Mouse (Mus musculus) MEL (cell line): Measurements from ENCODE around the gene Syt3. TPM values are rescaled to one million over a fixed set of nuclear protein-coding genes. Genes with fewer than 3 reads are reported as not detected.

Source experiments
- DNase-seq: peaks from one replicate; pipeline ENCODE4 v3.0.0; 2011; ENCODE audit warnings: low read depth, low spot score
- H3K27ac ChIP-seq: 2 replicates; pipeline ENCODE4 v1.5.1; 2012; ENCODE audit warnings: low read depth, mild to moderate bottlenecking, control low read depth, low read length, moderate library complexity; ENCODE audit not compliant: control insufficient read depth
- H3K27me3 ChIP-seq, 2 experiments: fragments of 150-350 bp in 1 of 2; sonication (generic) in 1 of 2; 2 replicates each; pipeline ENCODE4 v1.6.1; 2012; ENCODE audit warnings: low read length in 2 of 2, mild to moderate bottlenecking in 2 of 2, improper control_type of control experiment in 1 of 2, moderate library complexity in 1 of 2; ENCODE audit not compliant: insufficient read depth in 2 of 2, control insufficient read depth in 1 of 2
- H3K36me3 ChIP-seq, 2 experiments: 2 replicates each; pipeline ENCODE4 v1.6.1; 2012 to 2014; ENCODE audit warnings: low read length in 2 of 2, improper control_type of control experiment in 1 of 2, inconsistent platforms in 1 of 2, mild to moderate bottlenecking in 1 of 2; ENCODE audit not compliant: insufficient read depth in 2 of 2, control insufficient read depth in 1 of 2
- H3K4me1 ChIP-seq, 2 experiments: fragments of 150-350 bp in 1 of 2; sonication (generic) in 1 of 2; 2 replicates each; pipeline ENCODE4 v1.6.1; 2012; ENCODE audit warnings: low read length in 2 of 2, improper control_type of control experiment in 1 of 2, mild to moderate bottlenecking in 1 of 2; ENCODE audit not compliant: insufficient read depth in 2 of 2, control insufficient read depth in 1 of 2
- H3K4me3 ChIP-seq, 2 experiments: fragments of 150-350 bp in 1 of 2; sonication (generic) in 1 of 2; 2 replicates each; pipeline ENCODE4 v1.5.1; 2012; ENCODE audit warnings: low read depth in 2 of 2, low read length in 2 of 2, mild to moderate bottlenecking in 2 of 2, moderate library complexity in 2 of 2, control low read depth in 1 of 2, improper control_type of control experiment in 1 of 2; ENCODE audit not compliant: control insufficient read depth in 1 of 2, insufficient read depth in 1 of 2
- H3K79me2 ChIP-seq: 2 replicates; pipeline ENCODE4 v1.6.1; 2012; ENCODE audit warnings: mild to moderate bottlenecking, low read length, moderate library complexity; ENCODE audit not compliant: control insufficient read depth, poor library complexity, insufficient read depth
- H3K9ac ChIP-seq: 2 replicates; pipeline ENCODE4 v1.6.1; 2012; ENCODE audit warnings: low read depth, mild to moderate bottlenecking, control low read depth, low read length, moderate library complexity; ENCODE audit not compliant: control insufficient read depth, poor library complexity, severe bottlenecking
- H3K9me3 ChIP-seq: fragments of 150-350 bp; sonication (generic); replicated peaks from 2 replicates; pipeline ENCODE4 v1.6.1; 2012; ENCODE audit warnings: mild to moderate bottlenecking, low read length, improper control_type of control experiment, moderate library complexity; ENCODE audit not compliant: insufficient read depth
- BHLHE40 ChIP-seq: IDR thresholded peaks from 2 replicates; pipeline ENCODE4 v1.6.1; 2012; ENCODE audit warnings: low read depth, mild to moderate bottlenecking, inconsistent platforms, low read length, improper control_type of control experiment, borderline replicate concordance
- E2F4 ChIP-seq: IDR thresholded peaks from 2 replicates; pipeline ENCODE4 v1.6.1; 2011; ENCODE audit warnings: low read depth, low read length, improper control_type of control experiment, borderline replicate concordance
- ELF1 ChIP-seq: IDR thresholded peaks from 2 replicates; pipeline ENCODE4 v1.6.1; 2014; ENCODE audit warnings: low read depth, mild to moderate bottlenecking, inconsistent platforms, low read length, improper control_type of control experiment, moderate library complexity
- EP300 ChIP-seq, 2 experiments: IDR thresholded peaks; 2 replicates each; pipeline ENCODE4 v1.6.1; 2011; ENCODE audit warnings: improper control_type of control experiment in 2 of 2, low read length in 2 of 2, low read depth in 1 of 2, mild to moderate bottlenecking in 1 of 2
- ETS1 ChIP-seq: IDR thresholded peaks from 2 replicates; pipeline ENCODE4 v1.6.1; 2012; ENCODE audit warnings: low read depth, mild to moderate bottlenecking, inconsistent platforms, low read length, improper control_type of control experiment, moderate library complexity
- GATA1 ChIP-seq: IDR thresholded peaks from 2 replicates; pipeline ENCODE4 v1.6.1; 2011; ENCODE audit warnings: low read depth, low read length, improper control_type of control experiment
- JUND ChIP-seq: IDR thresholded peaks from 2 replicates; pipeline ENCODE4 v1.6.1; 2011; ENCODE audit warnings: low read depth, mild to moderate bottlenecking, improper control_type of control experiment, low read length
- MAFK ChIP-seq: IDR thresholded peaks from 2 replicates; pipeline ENCODE4 v1.6.1; 2011; ENCODE audit warnings: low read depth, mild to moderate bottlenecking, low read length, improper control_type of control experiment, borderline replicate concordance
- MAX ChIP-seq: IDR thresholded peaks from 2 replicates; pipeline ENCODE4 v1.6.1; 2011; ENCODE audit warnings: low read length, improper control_type of control experiment
- MAZ ChIP-seq: IDR thresholded peaks from 2 replicates; pipeline ENCODE4 v1.6.1; 2012; ENCODE audit warnings: low read depth, mild to moderate bottlenecking, inconsistent platforms, low read length, improper control_type of control experiment
- MEF2A ChIP-seq: IDR thresholded peaks from 2 replicates; pipeline ENCODE4 v1.6.1; 2014; ENCODE audit warnings: low read depth, mild to moderate bottlenecking, inconsistent platforms, low read length, improper control_type of control experiment; ENCODE audit not compliant: poor library complexity, insufficient replicate concordance, severe bottlenecking; ENCODE audit errors: extremely low read depth
- MYB ChIP-seq: IDR thresholded peaks from 2 replicates; pipeline ENCODE4 v1.6.1; 2011; ENCODE audit warnings: mild to moderate bottlenecking, low read depth, low read length, improper control_type of control experiment
- MYC ChIP-seq: IDR thresholded peaks from 2 replicates; pipeline ENCODE4 v1.6.1; 2011; ENCODE audit warnings: low read depth, mild to moderate bottlenecking, low read length, improper control_type of control experiment, moderate library complexity
- NRF1 ChIP-seq: IDR thresholded peaks from 2 replicates; pipeline ENCODE4 v1.6.1; 2014; ENCODE audit warnings: low read depth, mild to moderate bottlenecking, inconsistent platforms, low read length, improper control_type of control experiment, moderate library complexity; ENCODE audit not compliant: poor library complexity, insufficient read depth, severe bottlenecking
- POLR2AphosphoS2 ChIP-seq: IDR thresholded peaks from 2 replicates; pipeline ENCODE4 v1.6.1; 2011; ENCODE audit warnings: low read length, improper control_type of control experiment
- POLR2AphosphoS5 ChIP-seq: IDR thresholded peaks from 2 replicates; pipeline ENCODE4 v1.6.1; 2012; ENCODE audit warnings: low read depth, borderline replicate concordance, mild to moderate bottlenecking, inconsistent platforms, low read length, moderate library complexity, mixed read lengths
- RAD21 ChIP-seq: IDR thresholded peaks from 2 replicates; pipeline ENCODE4 v1.6.1; 2011; ENCODE audit warnings: mild to moderate bottlenecking, low read depth, low read length, improper control_type of control experiment
- RCOR1 ChIP-seq: IDR thresholded peaks from 2 replicates; pipeline ENCODE4 v1.6.1; 2012; ENCODE audit warnings: low read depth, mild to moderate bottlenecking, inconsistent platforms, low read length, improper control_type of control experiment
- SMC3 ChIP-seq: IDR thresholded peaks from 2 replicates; pipeline ENCODE4 v1.6.1; 2011; ENCODE audit warnings: low read depth, low read length, improper control_type of control experiment
- TCF12 ChIP-seq: IDR thresholded peaks from 2 replicates; pipeline ENCODE4 v1.6.1; 2014; ENCODE audit warnings: low read depth, mild to moderate bottlenecking, inconsistent platforms, low read length, improper control_type of control experiment, moderate library complexity
- UBTF ChIP-seq: IDR thresholded peaks from 2 replicates; pipeline ENCODE4 v1.6.1; 2012; ENCODE audit warnings: low read depth, mild to moderate bottlenecking, inconsistent platforms, low read length, improper control_type of control experiment, moderate library complexity, borderline replicate concordance; ENCODE audit not compliant: insufficient read depth
- USF1 ChIP-seq: IDR thresholded peaks from 2 replicates; pipeline ENCODE4 v1.6.1; 2014; ENCODE audit warnings: low read depth, mild to moderate bottlenecking, inconsistent platforms, low read length, improper control_type of control experiment, moderate library complexity
- ZC3H11A ChIP-seq: IDR thresholded peaks from 2 replicates; pipeline ENCODE4 v1.6.1; 2012; ENCODE audit warnings: low read depth, mild to moderate bottlenecking, inconsistent platforms, low read length, improper control_type of control experiment
- polyA plus RNA-seq, 2 experiments: library from polyadenylated mRNA; stranded (reverse) in 1 of 2; unstranded in 1 of 2; fragments of >175 nt in 1 of 2; fragments of >200 nt in 1 of 2; gene quantifications; 2 replicates each; pipeline versions ENCODE4 v1.2.1 to v1.2.4; 2012; ENCODE audit warnings: low replicate concordance in 2 of 2, low read depth in 1 of 2; ENCODE audit not compliant: insufficient read length in 2 of 2, insufficient read depth in 1 of 2, missing spikeins in 1 of 2
- total RNA-seq: library from RNA; depleted of rRNA; stranded (reverse); fragments of 300-350 nt; gene quantifications from 2 replicates; pipeline ENCODE4 v1.2.3, GENCODE M21; 2012

The Syt3 gene
- total and polyA plus RNA-seq, 3 experiments: 0.08 to 0.56 TPM; not detected in 1

GRCm38 (mm10) chr7:44336046-44337021 is 47.6 kb upstream of the Syt3 start:
- H3K27ac ChIP-seq: no peak overlapping the region
- H3K4me1 ChIP-seq: peaks cover 2% of the 10 kb centered on the region in 2 experiments; a peak in 2 of 4 replicates
- no peaks in the 10 kb centered on the region for H3K27me3 ChIP-seq
- no peaks in the 10 kb centered on the region for H3K79me2 ChIP-seq
- H3K9me3 ChIP-seq: no peaks in the 10 kb centered on the region
- TF ChIP-seq JUND (no peak), SMC3 (no peak), MEF2A (no peak), UBTF (no peak), TCF12 (no peak), RCOR1 (no peak), EP300 (IDR thresholded peaks at IDR 0.05; ENCODE audit: low read depth in 1 of 2, low read length in 2 of 2) (no peak), MAZ (no peak), NRF1 (no peak), POLR2AphosphoS2 (no peak), MAX (no peak)
- TF ChIP-seq, all 39 proteins: peak for 0
- Histone ChIP-seq H3K4me3 (no peak overlapping the region), H3K36me3 (peaks cover 0 to 2% of the 10 kb centered on the region in 2 experiments; a peak in 1 of 4 replicates), H3K9ac (no peak overlapping the region)
- DNase-seq: no peak

- H3K9ac ChIP-seq: no peak overlapping the region
- DNase-seq: no peak
Observed at GRCm38 (mm10) chr7:44337121-44337849, 46.6 kb upstream of the Syt3 start.

More at GRCm38 (mm10) chr7:44337121-44337849, 46.6 kb upstream of the Syt3 start:
- H3K27me3 ChIP-seq: no peaks in the 10 kb centered on the region
- peaks cover 2 to 9% of the 10 kb centered on the region in 2 experiments; a peak in 2 of 4 replicates for H3K4me1 ChIP-seq
- TF ChIP-seq JUND (no peak), BHLHE40 (no peak), MYB (no peak), MAFK (no peak), ZC3H11A (no peak), EP300 (IDR thresholded peaks at IDR 0.05; ENCODE audit: low read depth in 1 of 2, low read length in 2 of 2) (no peak), TCF12 (no peak), RAD21 (no peak), MYC (no peak), E2F4 (no peak), MAZ (no peak), ELF1 (no peak), UBTF (no peak), SMC3 (no peak), MEF2A (no peak), USF1 (no peak), ETS1 (no peak), GATA1 (no peak), POLR2AphosphoS5 (no peak)
- TF ChIP-seq, all 39 proteins: peak for 0
- H3K36me3 ChIP-seq: peaks cover 0 to 5% of the 10 kb centered on the region in 2 experiments; a peak in 2 of 4 replicates
- no peaks in the 10 kb centered on the region for H3K9me3 ChIP-seq
- no peaks in the 10 kb centered on the region for H3K79me2 ChIP-seq
- no peak overlapping the region for H3K4me3 ChIP-seq
- H3K27ac ChIP-seq: no peak overlapping the region
